Comparison of ENCODE assay signal across 8 mouse cellular contexts in the genomic region with DNA sequence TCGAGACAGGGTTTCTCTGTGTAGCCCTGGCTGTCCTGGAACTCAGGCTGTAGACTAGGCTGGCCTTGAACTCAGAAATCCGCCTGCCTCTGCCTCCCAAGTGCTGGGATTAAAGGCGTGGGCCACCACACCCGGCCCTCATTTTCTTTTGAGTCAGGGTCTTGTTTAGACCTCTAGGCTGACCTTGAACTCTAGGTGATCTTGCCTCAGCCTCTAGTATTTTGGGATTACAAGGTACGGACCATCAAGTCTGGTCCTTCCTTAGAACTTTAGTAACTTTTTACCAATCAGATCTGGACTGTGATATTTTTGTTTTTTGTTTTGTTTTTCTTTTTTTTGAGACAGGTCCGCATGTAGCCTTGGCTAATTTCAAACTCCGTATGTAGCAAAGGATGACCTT. TPM values are rescaled to one million over a fixed set of nuclear protein-coding genes. Genes with fewer than 3 reads are reported as not detected.
A peak's percentile ranks its signal among the peaks of the same experiment; 100 is the strongest.
DNase-seq lines count a peak whose midpoint lies in the region; ATAC-seq lines count a peak whose summit lies in the region.

A gene (plus strand): TSS at position 357 of the 400 bp plus-strand sequence.

- no peak for DNase-seq in adrenal gland, postnatal 4 days (ENCODE audit: low spot score in 2 of 2)
- DNase-seq in adrenal gland, adult 18-20 months (ENCODE audit: low spot score in 2 of 2): no peak
- DNase-seq in neural tube, embryonic 11.5 days (ENCODE audit: low spot score): no peak
- DNase-seq in neural tube, embryonic 10.5 days (ENCODE audit: extremely low spot score, low spot score): no peak
- DNase-seq in layer of hippocampus, postnatal 25 days (ENCODE audit: extremely low spot score in 1 of 2, low spot score in 1 of 2): no peak
- no peak for DNase-seq in gastrocnemius, postnatal 14 days
- DNase-seq in spleen, adult 12 weeks (ENCODE audit: low spot score): no peak

- H3K4me1 ChIP-seq in neural tube, embryonic 11.5 days (ENCODE audit: control insufficient read depth, insufficient read depth, low read length): peaks cover 10% of the 10 kb centered on the region
- peaks cover 21% of the 10 kb centered on the region for H3K4me1 ChIP-seq in neural tube, embryonic 12.5 days

- H3K27me3 ChIP-seq in neural tube, embryonic 11.5 days (ENCODE audit: control insufficient read depth, insufficient read depth, low read length): peaks cover 25% of the 10 kb centered on the region
- peaks cover 30% of the 10 kb centered on the region for H3K27me3 ChIP-seq in neural tube, embryonic 12.5 days (replicated peaks)

- intact Hi-C loops in gastrocnemius, postnatal 14 days (cut with DNase I; ENCODE audit: low total_unique reads): loop anchor here (5.0 kb wide), 1 partner anchor 138 kb away; no protein-coding TSS in a partner anchor

- peaks cover 2% of the 10 kb centered on the region; the same call in 1 of the 2 replicates for H3K9me3 ChIP-seq in neural tube, embryonic 11.5 days (ENCODE audit: control insufficient read depth, low read length)
- H3K9me3 ChIP-seq in neural tube, embryonic 12.5 days: peaks cover 4% of the 10 kb centered on the region; the same call in 1 of the 2 replicates

- peak within 1 kb of the TSS; percentile 51 for H3K4me3 ChIP-seq in neural tube, embryonic 11.5 days (ENCODE audit: low read depth, low read length)
- peak within 1 kb of the TSS; percentile 51 for H3K4me3 ChIP-seq in neural tube, embryonic 12.5 days

- peak within 1 kb of the TSS; percentile 66 for H3K9ac ChIP-seq in neural tube, embryonic 11.5 days (ENCODE audit: low read length)
- H3K9ac ChIP-seq in neural tube, embryonic 12.5 days: peak within 1 kb of the TSS; percentile 48

- 60% methylated on average over 7 of the region's 7 CpGs for WGBS in neural tube, embryonic 11.5 days
- WGBS in neural tube, embryonic 12.5 days: 56% methylated on average over 7 of the region's 7 CpGs

- peak within 1 kb of the TSS; percentile 88 for H3K4me2 ChIP-seq in neural tube, embryonic 11.5 days (ENCODE audit: low read depth)
- H3K4me2 ChIP-seq in neural tube, embryonic 12.5 days (replicated peaks): peak within 1 kb of the TSS; percentile 93

- no peak for ATAC-seq in neural tube, embryonic 11.5 days (ENCODE audit: insufficient read depth, low FRiP score, low TSS enrichment)
- no peak for ATAC-seq in neural tube, embryonic 12.5 days (ENCODE audit: low FRiP score, low read depth)

- H3K27ac ChIP-seq in neural tube, embryonic 11.5 days (ENCODE audit: low read depth, low read length): no peak within 1 kb of the TSS
- peak within 1 kb of the TSS; percentile 37; the same call in 1 of the 2 replicates for H3K27ac ChIP-seq in neural tube, embryonic 12.5 days

- H3K36me3 ChIP-seq in neural tube, embryonic 11.5 days (ENCODE audit: control insufficient read depth, insufficient read depth, low read length): no peaks in the 10 kb centered on the region; the same call in 1 of the 2 replicates
- H3K36me3 ChIP-seq in neural tube, embryonic 12.5 days: peaks cover 5% of the 10 kb centered on the region; the same call in 1 of the 2 replicates

RNA-seq across cellular contexts. Expression of the gene that starts here (rescaled TPM):
- total RNA-seq in adrenal gland, postnatal 4 days (2021): 10 to 100 TPM; 22.9 to 26.7 TPM
- 10 to 100 TPM in 1 of 2 experiments, 1 to 10 TPM in 1; 8.1 to 16.6 TPM for total RNA-seq in adrenal gland, adult 18-20 months (2021)
- polyA plus RNA-seq in neural tube, embryonic 11.5 days (2014; fragmentation: Nextera tagmentation; extraction: Ambion mirVana): 6.7 and 6.8 TPM in 2 replicates
- total RNA-seq in layer of hippocampus, postnatal 25 days (2021): 100 to 1,000 TPM in 1 of 2 experiments, 10 to 100 TPM in 1; 83.7 to 112 TPM
- polyA plus RNA-seq in neural tube, embryonic 12.5 days (2016; fragmentation: Nextera tagmentation; extraction: Ambion mirVana): 22.8 and 23.1 TPM in 2 replicates
- total RNA-seq in gastrocnemius, postnatal 14 days (2021): 1 to 10 TPM in 1 of 2 experiments, under 1 TPM in 1; 0.96 to 1.2 TPM

Comparison
In these comparisons a context has a peak if more than half of its experiments do, and no peak if none do; other contexts are left out.
1. RNA of the gene that starts here (total RNA-seq): 83.7 to 112 TPM in layer of hippocampus, postnatal 25 days, 22.9 to 26.7 TPM in adrenal gland, postnatal 4 days and 8.1 to 16.6 TPM in adrenal gland, adult 18-20 months; 0.96 to 1.2 TPM in gastrocnemius, postnatal 14 days; every median in the first group is over 4 times any median in the second.